Mouse (Mus musculus) megakaryocyte, embryonic 14.5 days (primary cell): Measurements from ENCODE around the gene Pin1rt1.

Experiments used
- FLI1 ChIP-seq: IDR thresholded peaks from 2 replicates; pipeline ENCODE4 v1.6.1; 2012; ENCODE audit warnings: low read length, inconsistent platforms, mixed read lengths
- GATA1 ChIP-seq: IDR thresholded peaks from 3 replicates; pipeline ENCODE4 v1.6.1; 2012; ENCODE audit warnings: mixed read lengths, low read length, inconsistent platforms, borderline replicate concordance

DNA sequence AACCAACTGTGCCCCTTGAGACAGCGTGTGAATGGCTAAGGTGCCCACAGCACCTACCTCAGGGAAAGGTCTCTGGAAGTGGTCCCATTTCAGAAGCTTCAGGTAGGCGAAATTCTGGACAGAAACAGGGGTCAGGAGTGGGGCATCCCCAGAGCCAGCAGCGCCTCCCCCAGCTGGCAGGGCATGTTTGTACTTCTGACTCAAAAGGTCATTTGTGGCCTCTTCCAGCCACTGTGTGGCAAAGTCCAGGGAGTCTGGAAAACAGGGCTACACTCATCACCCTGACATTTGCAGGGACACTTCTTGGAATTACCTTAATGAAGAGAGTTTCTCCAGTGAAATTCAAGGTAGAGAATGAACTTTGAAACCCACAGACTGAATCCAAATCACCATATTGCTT, 27.9 kb downstream of the Pin1rt1 start:
- TF ChIP-seq GATA1: no peak
- no peak for TF ChIP-seq FLI1
